Comparison of ENCODE assay signal across 25 mouse cellular contexts in genomic region chr17:54414260-54414659, GRCm38 (mm10).
"Had no signal": no experiment of that assay in that cellular context is flagged by ENCODE, and none has a peak within 500 bp of the region (broad histone marks: within the 10 kb centered on the region; RNA-seq: fewer than 3 reads in every experiment).

No protein-coding gene starts in this region.

- H3K4me2 ChIP-seq: heart, embryonic 12.5 days; hindbrain, embryonic 12.5 days; hindbrain, embryonic 14.5 days; intestine, embryonic 15.5 days; limb, embryonic 12.5 days; liver, embryonic 13.5 days; liver, embryonic 15.5 days had no signal

- H3K9ac ChIP-seq: heart, embryonic 12.5 days; hindbrain, embryonic 12.5 days; hindbrain, embryonic 14.5 days; intestine, embryonic 15.5 days; limb, embryonic 12.5 days; liver, embryonic 13.5 days; liver, embryonic 15.5 days had no signal

- DNase-seq: gastrocnemius, adult 2 months; gastrocnemius, postnatal 10 days; gastrocnemius, postnatal 25 days; heart, adult 18-20 months; heart, postnatal 10 days; heart, postnatal 4 days; kidney, adult 18-20 months; kidney, postnatal 4 days; liver; liver, embryonic 13.5 days had no signal

- H3K36me3 ChIP-seq: heart, embryonic 10.5 days; heart, embryonic 12.5 days; hindbrain, embryonic 10.5 days; hindbrain, embryonic 12.5 days; intestine, embryonic 15.5 days; limb, embryonic 10.5 days; limb, embryonic 12.5 days; liver, embryonic 13.5 days; liver, embryonic 15.5 days had no signal

- H3K4me1 ChIP-seq: heart, embryonic 10.5 days; heart, embryonic 12.5 days; hindbrain, embryonic 10.5 days; hindbrain, embryonic 12.5 days; intestine, embryonic 15.5 days; limb, embryonic 10.5 days; limb, embryonic 12.5 days; liver, embryonic 13.5 days; liver, embryonic 15.5 days had no signal

- H3K27ac ChIP-seq: gastrocnemius, adult 2 months; heart, embryonic 10.5 days; hindbrain, embryonic 10.5 days; hindbrain, embryonic 12.5 days; hindbrain, embryonic 14.5 days; intestine, embryonic 15.5 days; kidney, postnatal 0 days; layer of hippocampus, adult 2 months; left cerebral cortex, adult 2 months; limb, embryonic 10.5 days; limb, embryonic 12.5 days; liver, embryonic 13.5 days; liver, embryonic 15.5 days had no signal

- ATAC-seq: hindbrain, embryonic 16.5 days; inflammation-experienced regulatory T-cells, adult 6 months; intestine, embryonic 15.5 days; intestine, postnatal 0 days had no signal

- H3K4me3 ChIP-seq: gastrocnemius, adult 2 months; heart, embryonic 10.5 days; heart, embryonic 12.5 days; hindbrain, embryonic 10.5 days; hindbrain, embryonic 12.5 days; intestine, embryonic 15.5 days; layer of hippocampus, adult 2 months; left cerebral cortex, adult 2 months; limb, embryonic 10.5 days; limb, embryonic 12.5 days; liver, embryonic 13.5 days; liver, embryonic 15.5 days had no signal

- H3K9me3 ChIP-seq: heart, embryonic 10.5 days; heart, embryonic 12.5 days; hindbrain, embryonic 10.5 days; hindbrain, embryonic 12.5 days; intestine, embryonic 15.5 days; limb, embryonic 10.5 days; limb, embryonic 12.5 days; liver, embryonic 13.5 days; liver, embryonic 15.5 days had no signal

- H3K27me3 ChIP-seq: heart, embryonic 12.5 days; hindbrain, embryonic 12.5 days; intestine, embryonic 15.5 days; limb, embryonic 12.5 days; liver, embryonic 13.5 days; liver, embryonic 15.5 days had no signal
